Mouse (Mus musculus) layer of hippocampus, postnatal 25 days (tissue): ENCODE measurements around the gene Psg22. TPM values are rescaled to one million over a fixed set of nuclear protein-coding genes. Genes with fewer than 3 reads are reported as not detected.
"Not testable (repeated sequence)": the region's sequence is repeated elsewhere in the genome, so short reads cannot be mapped to it uniquely, and the experiment has no call there.

Experiments
- DNase-seq, 2 experiments: peaks; one replicate each; pipeline ENCODE4 v3.0.0; 2022; ENCODE audit warnings: mixed read lengths in 2 of 2, low spot score in 1 of 2; ENCODE audit errors: extremely low spot score in 1 of 2
- total RNA-seq, 2 experiments: library from RNA; stranded (reverse); gene quantifications; 2 replicates each; pipeline ENCODE4 v1.2.3; 2021

Psg22 gene
- not detected for total RNA-seq

GRCm38 (mm10) chr7:18717790-18718189 is at the start of gene Psg22:
Gene Psg22, plus strand, starts transcription at chr7:18718090.
- DNase-seq, result no peak

GRCm38 (mm10) chr7:18679772-18680171 is 38.1 kb upstream of the Psg22 start:
- DNase-seq, result peak in 1 of 2 experiments; percentile 34

DNA sequence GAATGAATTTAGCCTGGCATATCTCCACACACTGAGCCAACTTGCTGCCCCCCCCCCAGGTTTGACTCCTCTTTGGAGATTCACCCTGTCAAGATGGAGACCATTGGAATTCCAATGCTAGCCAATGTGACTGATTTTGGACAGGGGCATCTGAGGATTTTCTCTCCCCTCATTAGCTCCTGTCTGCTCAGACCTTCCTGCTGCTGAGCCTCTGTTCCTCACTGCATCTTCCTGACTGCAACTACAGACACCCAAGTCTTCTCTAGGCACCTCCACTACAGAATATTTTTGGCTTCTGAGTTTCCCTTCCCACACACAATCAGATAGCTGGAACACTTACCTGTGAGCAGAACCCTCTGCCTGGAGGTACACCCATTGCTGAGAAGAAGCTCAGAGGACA is 32.3 kb upstream of the Psg22 start:
- DNase-seq, result no peak

DNA sequence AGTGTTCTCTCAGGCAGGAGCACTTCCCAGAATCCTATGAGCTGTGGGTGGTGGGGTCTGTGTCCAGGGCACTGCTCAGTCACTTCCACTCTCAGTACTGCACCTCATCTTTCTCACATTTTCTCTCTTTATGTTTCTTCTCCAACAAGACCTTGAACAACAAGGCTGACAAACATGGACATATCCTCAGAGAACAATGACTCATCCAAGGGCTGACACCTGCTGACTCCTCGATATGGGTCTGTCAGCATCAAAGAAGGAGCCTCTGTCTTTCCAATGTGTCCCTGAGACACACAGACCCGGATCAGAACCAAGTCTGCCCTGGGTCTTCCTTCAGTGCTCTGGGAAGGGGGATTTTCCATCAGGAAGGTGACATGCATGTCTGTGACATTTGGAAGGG is 31.8 kb upstream of the Psg22 start, which contains the start of gene Psg20:
Gene Psg20 (minus strand): TSS at position 101 of the 400 bp plus-strand sequence.
- no peak for DNase-seq

DNA sequence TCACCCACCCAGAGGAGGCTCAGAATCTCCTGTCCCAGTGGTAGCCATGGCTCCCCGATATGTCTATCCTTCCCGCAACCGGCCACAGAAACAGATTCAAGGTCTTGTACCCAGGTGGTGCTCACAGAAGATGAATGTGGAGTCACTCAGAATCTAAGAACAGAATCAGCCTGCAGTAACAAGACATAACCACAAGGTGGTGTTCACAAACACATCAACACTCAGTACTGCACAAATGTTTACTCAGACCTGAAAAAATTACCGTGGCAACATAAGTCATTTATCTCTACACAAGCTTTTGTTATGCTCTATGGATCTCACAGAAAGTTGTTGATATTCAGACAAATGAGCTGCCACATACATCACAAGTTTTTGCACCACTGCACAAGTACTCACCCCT is 7.6 kb upstream of the Psg22 start:
- DNase-seq, result not testable (repeated sequence)

DNA sequence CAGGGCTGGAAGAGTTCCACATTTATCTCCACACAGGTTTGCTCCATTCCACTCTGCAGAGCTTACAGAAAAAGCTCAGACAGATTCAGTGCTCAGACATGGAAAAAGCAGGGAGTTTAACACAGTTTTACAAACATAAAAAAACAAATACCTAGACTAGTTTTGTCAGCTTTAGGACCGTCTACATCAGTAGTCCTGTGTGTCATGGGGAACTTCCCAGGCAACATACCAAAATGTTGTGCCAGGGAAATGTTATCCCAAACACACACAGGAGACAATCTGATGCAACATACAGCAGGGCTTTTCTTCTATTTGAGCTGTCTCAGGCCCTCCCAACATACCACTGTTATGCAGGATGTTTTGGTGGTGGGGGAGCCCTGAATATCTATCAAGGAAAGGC is 7.0 kb upstream of the Psg22 start:
- no peak for DNase-seq

DNA sequence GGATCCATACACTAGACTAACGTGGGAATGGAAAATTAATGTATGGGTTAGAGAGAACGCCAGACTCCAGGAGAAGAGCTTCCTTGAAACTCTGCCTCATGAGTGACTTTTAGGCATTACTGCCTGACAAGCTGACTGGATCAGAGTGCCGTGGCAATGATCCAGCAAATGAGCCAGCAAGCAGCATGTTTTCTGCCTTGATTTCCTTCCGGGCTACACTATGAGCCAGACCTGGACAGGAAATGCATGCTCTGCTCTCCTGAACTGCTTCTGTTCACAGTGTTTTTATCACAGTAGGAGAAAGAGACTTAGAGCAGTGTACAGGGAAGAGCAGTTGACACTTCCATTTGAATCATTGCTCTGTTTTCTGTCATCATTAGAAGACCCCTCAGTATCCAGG is 2.3 kb upstream of the Psg22 start:
- DNase-seq, result no peak

GRCm38 (mm10) chr7:18724001-18724400 is 6.1 kb downstream of the Psg22 start:
- no peak for DNase-seq

DNA sequence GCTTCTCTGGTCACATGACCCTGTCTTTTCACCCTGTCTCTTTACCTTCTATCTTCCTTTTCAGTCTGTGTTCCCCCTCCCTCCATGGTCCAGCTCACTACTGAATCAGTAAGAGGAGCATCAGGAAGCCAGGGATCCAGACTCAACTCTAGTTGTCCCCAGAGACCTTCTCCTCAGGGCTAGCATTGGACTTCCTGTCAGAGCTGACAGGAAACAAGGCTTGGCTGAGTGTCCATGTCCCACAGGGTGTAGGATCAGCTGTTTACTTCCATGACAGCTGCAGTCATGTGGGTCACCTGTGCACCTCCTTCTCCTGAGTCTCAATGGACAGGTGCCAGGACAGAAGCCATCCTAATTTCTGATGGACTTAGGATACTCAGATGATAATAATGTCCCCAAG is 8.0 kb downstream of the Psg22 start:
- DNase-seq, result not testable (repeated sequence)

- DNase-seq, result no peak
Observed at GRCm38 (mm10) chr7:18728391-18728790, 10.5 kb downstream of the Psg22 start.

DNA sequence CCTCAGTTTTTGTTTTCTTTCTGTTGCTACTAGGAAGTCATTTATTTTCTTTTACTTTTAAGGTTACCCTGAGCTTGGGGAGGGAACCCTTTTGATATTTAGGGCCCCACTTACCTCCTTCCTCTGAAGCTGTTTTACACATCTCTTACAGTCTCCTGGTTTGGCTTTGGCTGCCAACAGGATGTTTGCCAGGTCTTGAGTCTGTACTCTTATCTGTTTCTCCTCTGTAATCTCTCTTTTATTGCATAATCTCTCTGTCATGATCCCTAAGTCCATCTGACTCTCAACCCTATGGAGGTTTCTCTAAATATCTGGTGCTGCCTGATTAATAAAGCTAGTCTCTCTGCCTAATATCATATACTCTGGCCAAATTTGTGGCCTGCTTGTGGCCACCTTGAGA is 15.2 kb downstream of the Psg22 start:
- no peak for DNase-seq

DNA sequence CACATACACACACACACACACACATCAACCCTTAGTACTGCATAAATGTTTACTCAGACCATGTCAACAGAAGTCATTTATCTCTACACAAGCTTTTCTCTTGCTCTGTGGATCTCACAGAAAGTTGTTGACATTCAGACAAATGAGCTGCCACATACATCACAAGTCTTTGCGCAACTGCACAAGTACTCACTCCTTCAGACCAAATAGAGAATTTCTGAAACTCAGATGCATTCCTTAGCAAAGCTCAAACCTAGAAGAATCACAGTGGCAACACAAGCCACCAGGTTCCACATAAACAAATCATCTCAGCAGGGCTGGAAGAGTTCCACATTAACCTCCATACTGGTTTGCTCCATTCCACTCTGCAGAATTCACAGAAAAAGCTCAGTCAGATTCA is 16.6 kb downstream of the Psg22 start:
- DNase-seq, result no peak

GRCm38 (mm10) chr7:18746189-18746860 is 28.4 kb downstream of the Psg22 start:
- DNase-seq, result no peak

GRCm38 (mm10) chr7:18747420-18747819 is 29.5 kb downstream of the Psg22 start:
- DNase-seq, result not testable (repeated sequence)

DNA sequence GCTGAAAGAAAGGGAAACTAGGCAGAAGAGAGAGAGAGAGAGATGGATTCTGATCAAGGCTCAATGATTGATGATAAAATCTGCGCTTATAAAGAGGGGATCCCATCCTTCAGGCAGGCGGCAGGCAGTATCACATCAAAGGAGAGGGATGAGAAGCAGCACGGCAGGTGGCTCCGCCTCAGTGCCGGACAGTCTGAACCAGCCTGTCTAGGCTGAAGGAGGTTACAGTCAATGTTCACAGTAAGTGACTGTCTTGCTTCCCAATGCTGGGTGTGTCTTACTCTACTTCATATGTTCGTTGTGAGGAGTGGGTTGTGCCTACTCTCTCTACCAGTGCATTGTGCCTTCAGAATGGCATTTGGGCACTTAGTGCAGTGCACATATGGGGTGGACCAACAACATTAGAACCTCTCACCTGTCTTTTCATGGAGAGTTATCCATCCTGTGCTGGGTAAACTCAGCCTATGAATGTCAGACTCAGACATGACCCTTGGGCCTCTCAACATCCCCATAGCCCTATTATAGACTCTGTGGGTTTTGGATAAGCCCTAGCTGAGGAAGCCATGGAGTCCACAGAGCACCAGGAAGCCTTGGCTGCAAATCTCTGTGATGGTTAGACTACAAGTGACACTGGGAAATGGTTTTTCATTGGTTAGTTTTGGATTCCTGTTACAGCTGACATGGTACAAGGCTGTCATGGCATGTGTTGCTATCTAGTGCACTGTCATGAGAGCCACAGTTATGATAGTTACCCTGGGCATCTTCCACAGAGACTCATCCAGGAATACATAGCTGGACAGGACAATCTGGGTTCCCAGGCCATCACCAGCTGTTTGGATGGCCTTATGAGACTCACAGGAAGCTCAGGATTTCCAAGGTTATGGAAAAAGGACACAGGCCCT is 31.4 kb downstream of the Psg22 start:
- DNase-seq, result no peak

DNA sequence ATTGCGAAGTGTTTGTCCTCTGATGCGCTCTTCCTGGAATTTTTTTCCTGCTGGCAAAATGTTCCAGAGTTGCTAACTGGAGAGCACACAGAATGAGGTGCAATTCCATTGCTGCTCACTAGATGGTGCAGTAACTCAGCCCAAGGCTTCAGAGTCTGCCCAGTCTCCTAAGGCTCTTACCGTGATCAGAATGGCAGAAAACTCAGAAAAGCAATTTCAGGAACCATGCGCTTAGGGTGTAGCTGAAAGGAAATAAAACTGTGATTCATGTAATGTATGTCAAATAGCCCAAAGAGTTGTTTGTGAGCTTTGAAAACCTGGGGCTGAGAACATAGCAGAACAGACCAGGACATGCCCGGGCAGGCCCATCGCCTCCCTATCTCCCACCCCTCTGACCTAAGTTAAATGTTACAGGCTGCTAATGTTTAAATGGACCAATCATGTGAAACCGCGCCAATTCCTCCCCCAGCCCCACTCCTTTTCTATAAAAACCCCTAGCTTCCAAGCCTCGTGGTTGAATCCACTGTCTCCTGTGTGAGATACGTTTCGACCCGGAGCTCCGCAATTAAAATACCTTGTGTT is 32.1 kb downstream of the Psg22 start:
- peak; percentile 34 to 74 for DNase-seq

DNA sequence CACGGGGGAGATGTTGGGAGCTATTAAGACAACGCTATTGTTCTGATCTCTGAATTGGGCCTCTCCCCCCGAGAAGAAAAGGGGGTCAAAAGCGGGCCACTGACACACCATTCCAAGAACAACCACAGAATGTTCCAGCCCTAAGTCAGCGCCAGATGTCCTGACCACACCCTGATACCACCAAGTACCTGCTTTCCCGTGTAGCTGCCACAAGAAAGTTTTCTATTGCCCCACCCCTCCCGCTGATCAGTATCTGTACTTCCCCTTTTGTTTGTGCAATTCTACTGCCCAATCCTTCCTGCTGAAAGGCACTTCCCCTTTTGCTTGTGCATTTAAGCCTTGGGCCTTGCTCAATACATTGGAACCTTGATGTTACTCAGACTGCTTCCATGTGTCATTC is 42.3 kb downstream of the Psg22 start:
- not testable (repeated sequence) for DNase-seq

GRCm38 (mm10) chr7:18762885-18763284 is 45.0 kb downstream of the Psg22 start:
- DNase-seq, result not testable (repeated sequence)
